Mouse (Mus musculus) CH12F3 (cell line): ENCODE results near the gene Tmem263.

Experiments
- in situ Hi-C: fragments of 300-500 bp; cut with MboI; formaldehyde crosslinking; loops from 2 replicates; pipeline ENCODE4 v1.14.3; 2020; ENCODE audit warnings: low sequenced_read_pairs

Gene Tmem263

DNA sequence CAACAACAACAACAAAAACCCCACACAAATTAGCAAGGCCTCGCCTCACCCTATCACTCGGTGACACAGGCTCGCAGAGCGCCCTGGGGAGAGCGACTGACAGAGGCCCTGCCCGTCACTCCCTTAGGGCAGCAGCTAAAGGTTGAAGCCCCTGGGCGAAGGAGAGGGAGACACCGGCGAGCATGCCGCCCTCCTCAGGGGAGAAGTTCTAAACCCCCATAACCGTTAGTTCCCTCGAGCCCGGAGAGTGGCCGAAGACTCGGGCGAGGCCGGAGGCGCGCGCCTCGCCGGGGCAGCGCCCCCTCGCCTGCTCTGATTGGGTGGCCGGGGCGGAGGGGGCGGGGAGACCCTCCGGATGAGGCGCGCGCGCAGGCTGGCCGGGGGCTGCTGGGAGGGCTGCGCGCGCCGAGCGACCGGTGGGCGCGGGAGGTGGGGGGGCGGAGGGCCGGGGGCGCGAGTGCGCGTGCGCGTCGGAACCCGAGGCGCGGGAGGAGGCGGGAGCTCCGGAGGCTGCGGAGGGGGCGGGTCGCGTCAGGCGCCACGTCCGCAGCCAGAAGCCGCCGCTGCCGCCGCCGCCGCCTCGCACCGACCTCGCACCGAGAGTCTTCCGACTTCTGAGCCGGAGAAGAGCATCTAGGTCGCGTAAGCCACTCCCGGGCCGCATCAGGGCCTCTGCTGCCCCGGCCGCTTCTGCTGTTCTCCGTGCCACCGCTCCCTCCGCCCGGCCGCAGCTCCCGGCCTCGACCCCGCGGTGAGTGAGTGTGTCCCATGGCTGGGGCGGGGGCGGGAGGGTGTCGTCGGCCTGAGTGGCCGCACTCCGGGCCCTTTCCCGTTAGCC, at the start of gene Tmem263, which contains the start of gene Fhl4:
TSS of gene Tmem263 (plus strand) at position 381 of the 838 bp plus-strand sequence.
TSS of gene Fhl4 (minus strand) at position 249 of the 838 bp plus-strand sequence.
- in situ Hi-C loops = no loop called here

GRCm38 (mm10) chr10:85054876-85055275, 47.6 kb upstream of the Tmem263 start:
- in situ Hi-C loops = no loop called here

GRCm38 (mm10) chr10:85071605-85072152, 30.7 kb upstream of the Tmem263 start:
- in situ Hi-C loops = no loop called here

- in situ Hi-C loops = no loop called here
Measured at GRCm38 (mm10) chr10:85101841-85102240, 586 bp upstream of the Tmem263 start.

DNA sequence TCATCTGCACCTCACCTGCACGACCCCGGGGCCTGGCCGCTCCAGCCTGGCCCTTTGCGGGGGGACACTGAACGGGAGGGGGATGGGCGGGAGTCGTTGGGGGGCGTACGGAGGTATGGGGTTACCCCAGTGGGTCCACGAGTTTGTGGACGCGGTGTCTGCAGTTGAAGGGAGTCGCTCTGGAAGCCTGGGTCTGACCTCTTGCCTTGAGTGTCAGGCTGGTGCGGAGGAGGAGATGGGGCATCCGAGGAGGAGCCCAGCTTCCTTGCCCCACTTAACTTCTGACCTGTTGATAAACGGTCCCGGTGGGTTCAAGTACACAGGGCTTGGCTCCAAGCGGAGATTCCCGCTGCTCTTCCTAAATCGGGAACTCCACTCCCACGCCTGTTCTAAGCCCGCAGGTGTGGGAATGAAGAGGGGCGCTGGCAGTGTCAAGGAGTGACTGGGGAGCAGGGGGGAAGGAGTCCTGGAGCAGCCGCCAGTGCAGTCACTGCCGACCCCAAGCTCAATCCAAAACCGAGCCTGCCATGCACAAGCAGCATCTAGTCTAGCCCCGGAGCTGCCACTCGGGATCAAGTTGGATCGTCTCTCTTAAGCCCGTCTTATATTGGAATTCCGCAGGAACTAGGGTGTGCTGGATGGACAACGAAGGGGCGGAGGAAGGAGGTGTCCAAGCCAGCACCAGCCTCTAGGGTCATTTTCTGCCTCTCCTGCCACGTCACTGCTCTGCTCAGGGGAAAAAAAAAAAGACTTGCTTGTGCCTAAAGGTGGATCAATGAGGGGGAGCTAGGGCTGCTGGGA, 858 bp downstream of the Tmem263 start:
- in situ Hi-C loops = no loop called here

DNA sequence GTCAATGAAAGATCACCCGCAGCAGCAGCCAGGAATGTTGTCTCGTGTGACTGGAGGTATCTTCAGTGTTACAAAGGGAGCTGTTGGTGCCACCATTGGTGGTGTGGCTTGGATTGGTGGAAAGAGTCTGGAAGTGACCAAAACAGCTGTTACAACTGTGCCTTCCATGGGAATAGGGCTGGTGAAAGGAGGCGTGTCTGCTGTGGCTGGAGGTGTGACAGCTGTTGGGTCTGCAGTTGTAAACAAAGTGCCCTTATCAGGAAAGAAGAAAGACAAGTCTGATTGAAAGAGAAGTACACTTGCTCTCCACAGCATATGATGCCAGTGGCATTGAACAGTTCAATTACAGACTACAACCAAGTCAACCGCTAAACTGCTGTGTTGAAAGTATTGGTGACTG, 12.0 kb downstream of the Tmem263 start:
- in situ Hi-C loops = no loop called here

DNA sequence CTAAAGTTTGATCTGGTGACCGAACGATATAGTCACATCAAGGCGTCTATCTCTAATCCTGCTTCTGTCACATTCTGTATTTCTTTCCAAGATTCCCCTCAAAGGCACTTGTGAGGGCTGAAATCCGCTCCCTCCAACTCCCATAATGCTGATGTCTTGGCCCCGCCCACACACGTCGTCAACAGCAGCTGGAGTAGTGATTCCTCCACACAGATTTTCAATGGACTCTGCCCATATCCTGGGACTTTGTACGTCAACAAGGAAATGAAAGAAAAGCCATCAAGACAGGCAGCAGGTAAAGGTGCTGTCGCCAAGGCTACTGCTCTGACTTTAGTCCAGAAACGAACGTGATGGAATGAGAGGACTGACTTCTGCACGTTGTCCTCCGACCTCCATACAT, 22.8 kb downstream of the Tmem263 start:
- in situ Hi-C loops = no loop called here

DNA sequence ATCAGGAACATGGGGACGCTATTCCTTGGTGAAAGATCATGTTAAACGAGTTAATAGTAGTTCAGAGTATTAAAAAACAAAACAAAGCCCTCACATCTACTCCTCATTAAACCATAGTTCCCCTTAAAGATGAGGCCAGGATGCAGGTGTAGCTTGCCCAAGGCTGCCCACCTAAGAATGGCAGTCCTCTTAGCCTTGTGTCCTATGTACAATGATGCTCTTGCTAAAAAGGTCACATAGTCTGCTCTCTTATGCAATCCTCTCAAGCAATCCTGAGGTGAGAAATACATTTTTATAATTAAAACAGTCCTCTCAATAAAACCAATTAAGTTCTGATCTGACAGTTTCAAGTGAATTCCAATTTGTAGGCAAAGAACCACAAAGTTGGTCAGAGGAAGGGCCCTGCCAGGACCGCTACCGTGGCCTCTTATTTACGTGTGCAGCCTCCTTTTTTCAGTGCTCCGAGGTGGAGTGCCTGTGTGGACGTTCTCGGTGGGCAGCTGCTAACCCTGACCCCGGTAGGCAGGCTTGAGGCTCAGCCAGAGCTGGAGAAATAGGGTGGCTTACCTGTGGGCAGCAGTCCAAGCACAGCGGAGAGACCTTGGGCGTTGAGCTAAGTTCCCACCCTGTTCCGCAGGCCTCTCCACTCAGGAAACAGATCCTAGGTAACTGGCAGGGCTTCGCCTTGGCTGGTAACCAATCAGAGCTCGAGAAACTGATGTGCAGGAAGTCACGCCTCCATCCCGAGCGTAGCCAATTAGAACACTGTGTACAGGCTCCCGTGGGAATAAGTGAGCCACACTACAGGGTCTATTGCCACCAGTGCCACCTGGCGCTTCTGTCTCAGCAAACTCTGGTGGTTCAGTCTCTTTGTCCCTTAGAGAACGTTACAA, 25.2 kb downstream of the Tmem263 start, which contains the start of gene Mterf2:
TSS of gene Mterf2 (minus strand) at position 633 of the 893 bp plus-strand sequence.
- in situ Hi-C loops = no loop called here

DNA sequence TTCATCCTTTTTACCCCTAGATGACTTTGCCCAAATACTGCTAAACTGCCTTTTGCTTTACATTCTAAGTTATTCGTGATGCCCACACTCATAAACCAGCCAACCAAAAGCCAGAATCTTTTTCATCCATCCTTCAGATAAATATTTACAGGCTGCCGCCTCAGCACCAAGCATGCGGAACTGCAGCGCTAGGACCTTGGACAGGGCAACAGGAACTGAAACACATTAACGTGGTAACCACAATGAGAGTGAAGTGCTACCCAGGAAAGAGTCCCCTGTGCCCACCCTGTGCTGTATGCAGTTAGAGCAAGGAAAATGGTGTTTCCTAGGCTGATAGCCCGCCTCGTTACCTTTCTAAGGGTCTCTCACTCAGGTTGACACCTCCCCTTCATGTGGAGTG, 26.0 kb downstream of the Tmem263 start:
- in situ Hi-C loops = no loop called here

- in situ Hi-C loops = no loop called here
Measured at GRCm38 (mm10) chr10:85136573-85136972, 34.1 kb downstream of the Tmem263 start.

DNA sequence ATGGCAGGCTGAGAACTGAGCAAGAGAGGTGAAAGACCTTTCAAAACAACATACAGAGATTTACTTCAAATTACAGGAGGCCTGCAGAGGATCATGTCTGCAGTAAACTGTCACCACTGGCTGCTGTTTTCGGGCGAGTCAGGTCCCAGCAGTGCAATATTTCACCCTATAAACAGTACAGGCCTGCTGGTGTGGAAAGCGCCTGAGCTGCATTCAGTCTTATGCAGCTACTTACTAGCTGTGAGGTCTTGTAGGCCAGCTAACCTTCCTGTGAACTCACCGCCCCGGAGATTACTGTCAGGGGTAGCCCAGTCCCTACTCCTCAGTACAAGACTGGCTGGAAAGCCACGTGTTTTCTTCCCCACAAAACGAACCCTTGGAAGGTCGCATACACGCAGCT, 39.0 kb downstream of the Tmem263 start:
- in situ Hi-C loops = no loop called here

DNA sequence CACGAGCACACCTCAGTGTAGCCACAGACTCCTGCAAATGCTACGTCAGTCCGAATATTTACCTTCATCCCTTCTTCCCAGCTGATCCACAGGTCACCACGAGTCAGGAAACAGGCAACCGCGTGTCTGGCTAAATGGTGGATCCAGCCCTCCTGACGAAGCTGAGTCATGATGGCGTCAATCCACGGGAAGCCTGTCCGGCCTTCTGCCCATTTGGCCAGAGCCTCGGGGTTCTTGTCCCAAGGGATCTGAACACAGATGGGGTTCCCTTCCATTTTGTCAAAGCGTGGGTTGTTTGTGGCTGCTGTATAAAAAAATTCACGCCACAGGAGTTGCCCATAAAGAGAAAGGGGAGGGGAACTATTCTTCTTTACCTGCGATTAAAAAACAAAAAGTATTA, 43.9 kb downstream of the Tmem263 start:
- in situ Hi-C loops = no loop called here

- in situ Hi-C loops = no loop called here
Measured at GRCm38 (mm10) chr10:85149226-85149625, 46.8 kb downstream of the Tmem263 start.

GRCm38 (mm10) chr10:85154195-85154594, 51.8 kb downstream of the Tmem263 start:
- in situ Hi-C loops = no loop called here

GRCm38 (mm10) chr10:85157451-85157850, 55.0 kb downstream of the Tmem263 start:
- in situ Hi-C loops = no loop called here

DNA sequence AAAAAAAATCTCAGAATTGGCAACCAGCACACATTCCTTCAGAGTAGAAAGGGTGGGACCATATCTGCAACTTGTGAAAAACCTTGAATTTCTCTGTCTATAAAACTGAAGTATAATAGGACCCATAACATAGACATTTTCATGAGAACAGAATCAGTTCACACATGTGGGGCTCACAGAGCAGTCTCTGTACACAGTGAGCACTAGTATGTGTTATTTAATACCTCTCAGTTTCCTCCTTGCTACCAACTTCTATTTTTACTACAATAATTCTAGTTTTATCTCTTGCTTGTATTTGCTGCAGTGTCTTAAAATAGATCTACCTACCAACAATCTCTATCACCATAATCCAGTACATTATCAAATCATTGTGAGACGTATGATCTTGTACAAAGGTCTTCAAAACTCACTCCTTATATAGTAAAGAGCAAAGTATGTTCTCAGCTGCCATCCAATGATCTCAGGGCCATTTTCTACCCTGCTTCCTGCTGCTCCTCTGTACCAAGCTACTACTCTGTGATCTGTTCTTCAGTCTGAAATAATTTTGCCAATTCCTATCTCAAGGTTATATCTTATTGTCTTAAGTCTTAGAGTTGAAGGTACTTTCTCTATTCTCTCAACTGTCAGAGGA, 57.7 kb downstream of the Tmem263 start:
- in situ Hi-C loops = no loop called here

DNA sequence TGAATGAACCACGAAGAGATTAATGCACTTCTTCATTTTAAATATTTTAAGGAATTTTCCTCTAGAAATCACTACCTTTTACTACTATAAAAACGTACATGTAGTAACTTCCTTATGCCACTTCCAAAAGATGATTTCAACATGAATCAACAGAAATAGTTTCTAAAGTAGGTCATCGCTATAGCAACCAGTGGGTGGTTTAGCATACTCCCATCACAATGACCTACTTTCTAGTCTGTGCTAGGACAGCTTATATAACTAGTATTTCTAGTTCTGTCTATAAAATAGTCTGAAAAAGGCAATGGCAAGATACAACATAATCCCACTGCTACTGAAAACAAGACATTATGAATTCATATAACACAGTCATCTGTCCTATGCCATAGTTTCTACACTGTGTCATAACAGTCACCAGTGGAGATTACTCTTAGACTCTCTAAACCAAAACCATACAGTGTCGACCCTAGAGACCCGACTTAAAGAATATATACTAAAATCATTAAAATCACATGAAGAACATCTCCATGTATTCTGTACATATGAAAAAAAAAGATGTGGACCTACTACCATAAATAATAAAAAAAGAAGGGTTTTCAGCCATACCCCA, 59.4 kb downstream of the Tmem263 start:
- in situ Hi-C loops = no loop called here

DNA sequence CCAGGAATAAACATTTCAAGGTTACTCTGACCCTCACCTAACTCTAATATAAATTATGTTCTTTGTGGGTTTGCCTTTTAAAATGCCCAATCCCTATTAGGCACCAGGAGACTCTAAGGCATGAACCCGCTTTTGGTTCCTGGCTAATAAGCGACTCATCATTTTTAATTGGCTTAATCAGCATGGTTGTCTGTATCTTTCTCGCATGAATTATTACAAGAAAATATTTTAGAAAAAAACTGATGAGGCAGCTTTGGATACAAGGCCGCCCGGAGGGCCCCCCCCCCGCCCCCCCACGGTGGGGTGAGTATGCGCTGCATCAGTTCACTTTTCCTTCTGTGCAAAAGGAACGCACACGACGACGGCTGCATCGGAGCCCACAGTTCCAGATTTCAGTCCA, 62.4 kb downstream of the Tmem263 start:
- in situ Hi-C loops = no loop called here

GRCm38 (mm10) chr10:85165306-85165705, 62.9 kb downstream of the Tmem263 start:
- in situ Hi-C loops = no loop called here
